Mouse (Mus musculus): ENCODE data around the gene Accs. TPM values are rescaled to one million over a fixed set of nuclear protein-coding genes. Genes with fewer than 3 reads are reported as not detected.
A peak's percentile ranks its signal among the peaks of the same experiment; 100 is the strongest.

Gene Accs
- polyA plus RNA-seq, 1 experiment from 2014 or later = 8.3 TPM

GRCm38 (mm10) chr2:93841349-93841748 lies 8.4 kb downstream of the Accs start:
- Histone ChIP-seq H3K4me2 (no peak overlapping the region), H3K36me3 (replicated peaks) (peaks cover 85% of the 10 kb centered on the region), H3K9me3 (no peaks in the 10 kb centered on the region), H3K4me1 (no peaks in the 10 kb centered on the region), H3K27me3 (no peaks in the 10 kb centered on the region), H3K4me3 (replicated peaks) (no peak overlapping the region), H3K9ac (no peak overlapping the region), H3K27ac (no peak overlapping the region)
- no peak for ATAC-seq (ENCODE audit: low FRiP score)
- WGBS = 93% methylated on average over 3 of the region's 3 CpGs

GRCm38 (mm10) chr2:93840109-93840508 lies 9.6 kb downstream of the Accs start:
- 80% methylated on average over 6 of the region's 6 CpGs for WGBS
- no peak for ATAC-seq (ENCODE audit: low FRiP score)
- H3K27me3 ChIP-seq = no peaks in the 10 kb centered on the region
- H3K4me1 ChIP-seq = no peaks in the 10 kb centered on the region
- no peaks in the 10 kb centered on the region for H3K9me3 ChIP-seq
- no peak overlapping the region for H3K27ac ChIP-seq
- H3K36me3 ChIP-seq (replicated peaks) = peaks cover 87% of the 10 kb centered on the region
- no peak overlapping the region for H3K4me2 ChIP-seq
- H3K4me3 ChIP-seq (replicated peaks) = no peak overlapping the region
- no peak overlapping the region for H3K9ac ChIP-seq

- WGBS = 93% methylated on average over 4 of the region's 4 CpGs
- ATAC-seq (ENCODE audit: low FRiP score) = no peak
- no peaks in the 10 kb centered on the region for H3K9me3 ChIP-seq
- no peaks in the 10 kb centered on the region for H3K27me3 ChIP-seq
- H3K4me1 ChIP-seq = no peaks in the 10 kb centered on the region
- H3K36me3 ChIP-seq (replicated peaks) = peaks cover 80% of the 10 kb centered on the region
- no peak overlapping the region for H3K27ac ChIP-seq
- no peak overlapping the region for H3K4me2 ChIP-seq
- no peak overlapping the region for H3K9ac ChIP-seq
- no peak overlapping the region for H3K4me3 ChIP-seq (replicated peaks)
Observed at GRCm38 (mm10) chr2:93838931-93839330, 10.8 kb downstream of the Accs start.

- Histone ChIP-seq H3K9me3 (no peaks in the 10 kb centered on the region), H3K4me3 (replicated peaks) (no peak overlapping the region), H3K4me1 (no peaks in the 10 kb centered on the region), H3K9ac (no peak overlapping the region), H3K27ac (no peak overlapping the region), H3K36me3 (replicated peaks) (peaks cover 64% of the 10 kb centered on the region), H3K27me3 (no peaks in the 10 kb centered on the region), H3K4me2 (no peak overlapping the region)
- ATAC-seq (ENCODE audit: low FRiP score) = no peak
- 74% methylated on average over 13 of the region's 13 CpGs for WGBS
Observed at GRCm38 (mm10) chr2:93836232-93836785, 13.4 kb downstream of the Accs start.

GRCm38 (mm10) chr2:93835596-93835995 lies 14.1 kb downstream of the Accs start:
- 86% methylated on average over 11 of the region's 11 CpGs for WGBS
- ATAC-seq (ENCODE audit: low FRiP score) = no peak

GRCm38 (mm10) chr2:93823519-93823918 lies 26.2 kb downstream of the Accs start:
- peaks cover 15% of the 10 kb centered on the region for H3K4me1 ChIP-seq
- no peaks in the 10 kb centered on the region for H3K27me3 ChIP-seq
- H3K27ac ChIP-seq = no peak overlapping the region
- H3K36me3 ChIP-seq (replicated peaks) = no peaks in the 10 kb centered on the region
- no peak overlapping the region for H3K4me3 ChIP-seq (replicated peaks)
- no peak overlapping the region for H3K4me2 ChIP-seq
- 16% methylated on average over 8 of the region's 8 CpGs for WGBS
- peak; percentile 47; the same call in 1 of the 2 replicates for ATAC-seq (ENCODE audit: low FRiP score)
- no peaks in the 10 kb centered on the region for H3K9me3 ChIP-seq
- no peak overlapping the region for H3K9ac ChIP-seq

More at GRCm38 (mm10) chr2:93835596-93835995, 14.1 kb downstream of the Accs start:
- peaks cover 57% of the 10 kb centered on the region for H3K36me3 ChIP-seq (replicated peaks)
- no peak overlapping the region for H3K4me3 ChIP-seq (replicated peaks)
- H3K4me2 ChIP-seq = no peak overlapping the region
- no peaks in the 10 kb centered on the region for H3K4me1 ChIP-seq
- no peaks in the 10 kb centered on the region for H3K27me3 ChIP-seq
- H3K9ac ChIP-seq = no peak overlapping the region
- no peaks in the 10 kb centered on the region for H3K9me3 ChIP-seq
- H3K27ac ChIP-seq = no peak overlapping the region

GRCm38 (mm10) chr2:93822045-93822749 lies 27.5 kb downstream of the Accs start, which contains the start of gene Ext2:
Ext2 (minus strand) TSS chr2:93822568.
- WGBS = under 1% methylated on average over 64 of the region's 66 CpGs
- H3K27ac ChIP-seq = no peak within 1 kb of the TSS
- ATAC-seq (ENCODE audit: low FRiP score) = peak; percentile 94
- peak within 1 kb of the TSS; percentile 98 for H3K4me3 ChIP-seq (replicated peaks)
- no peaks in the 10 kb centered on the region for H3K9me3 ChIP-seq
- H3K9ac ChIP-seq = peak within 1 kb of the TSS; percentile 96
- peaks cover 15% of the 10 kb centered on the region for H3K4me1 ChIP-seq
- no peaks in the 10 kb centered on the region for H3K36me3 ChIP-seq (replicated peaks)
- peak within 1 kb of the TSS; percentile 79 for H3K4me2 ChIP-seq
- no peaks in the 10 kb centered on the region for H3K27me3 ChIP-seq

GRCm38 (mm10) chr2:93817791-93818190 lies 32.0 kb downstream of the Accs start:
- Histone ChIP-seq H3K27ac (no peak overlapping the region), H3K4me1 (peaks cover 15% of the 10 kb centered on the region), H3K36me3 (replicated peaks) (peaks cover 8% of the 10 kb centered on the region), H3K9ac (no peak overlapping the region), H3K4me3 (replicated peaks) (no peak overlapping the region), H3K27me3 (no peaks in the 10 kb centered on the region), H3K4me2 (no peak overlapping the region), H3K9me3 (no peaks in the 10 kb centered on the region)
- WGBS = 92% methylated on average over 5 of the region's 5 CpGs
- ATAC-seq (ENCODE audit: low FRiP score) = no peak

- no peaks in the 10 kb centered on the region for H3K4me1 ChIP-seq
- no peak overlapping the region for H3K4me3 ChIP-seq (replicated peaks)
- ATAC-seq (ENCODE audit: low FRiP score) = no peak
- H3K27ac ChIP-seq = no peak overlapping the region
- H3K9me3 ChIP-seq = no peaks in the 10 kb centered on the region
- no peak overlapping the region for H3K4me2 ChIP-seq
- no peaks in the 10 kb centered on the region for H3K27me3 ChIP-seq
- H3K36me3 ChIP-seq (replicated peaks) = peaks cover 32% of the 10 kb centered on the region
- H3K9ac ChIP-seq = no peak overlapping the region
- 94% methylated on average over 22 of the region's 22 CpGs for WGBS
Observed at GRCm38 (mm10) chr2:93813343-93813742, 36.4 kb downstream of the Accs start.

GRCm38 (mm10) chr2:93811812-93812211 lies 37.9 kb downstream of the Accs start:
- Histone ChIP-seq H3K27ac (no peak overlapping the region), H3K4me2 (no peak overlapping the region), H3K4me3 (replicated peaks) (no peak overlapping the region), H3K36me3 (replicated peaks) (peaks cover 44% of the 10 kb centered on the region), H3K4me1 (no peaks in the 10 kb centered on the region), H3K9ac (no peak overlapping the region), H3K9me3 (no peaks in the 10 kb centered on the region), H3K27me3 (no peaks in the 10 kb centered on the region)
- no peak for ATAC-seq (ENCODE audit: low FRiP score)
- 34% methylated on average over 4 of the region's 4 CpGs for WGBS

GRCm38 (mm10) chr2:93809931-93810330 lies 39.8 kb downstream of the Accs start:
- no peaks in the 10 kb centered on the region for H3K4me1 ChIP-seq
- H3K27ac ChIP-seq = no peak overlapping the region
- peaks cover 61% of the 10 kb centered on the region for H3K36me3 ChIP-seq (replicated peaks)
- H3K9me3 ChIP-seq = no peaks in the 10 kb centered on the region
- no peak overlapping the region for H3K4me2 ChIP-seq
- no peak overlapping the region for H3K4me3 ChIP-seq (replicated peaks)
- no peak for ATAC-seq (ENCODE audit: low FRiP score)
- H3K9ac ChIP-seq = no peak overlapping the region
- no peaks in the 10 kb centered on the region for H3K27me3 ChIP-seq
- WGBS = 20% methylated on average over 2 of the region's 2 CpGs

GRCm38 (mm10) chr2:93808071-93808470 lies 41.7 kb downstream of the Accs start:
- ATAC-seq (ENCODE audit: low FRiP score) = no peak
- no peaks in the 10 kb centered on the region for H3K27me3 ChIP-seq
- H3K9ac ChIP-seq = no peak overlapping the region
- H3K4me3 ChIP-seq (replicated peaks) = no peak overlapping the region
- 84% methylated on average over 5 of the region's 5 CpGs for WGBS
- H3K27ac ChIP-seq = no peak overlapping the region
- no peaks in the 10 kb centered on the region for H3K9me3 ChIP-seq
- H3K4me1 ChIP-seq = no peaks in the 10 kb centered on the region
- H3K4me2 ChIP-seq = no peak overlapping the region
- peaks cover 71% of the 10 kb centered on the region for H3K36me3 ChIP-seq (replicated peaks)

GRCm38 (mm10) chr2:93807440-93807839 lies 42.3 kb downstream of the Accs start:
- Histone ChIP-seq H3K27me3 (no peaks in the 10 kb centered on the region), H3K36me3 (replicated peaks) (peaks cover 66% of the 10 kb centered on the region), H3K4me2 (no peak overlapping the region), H3K9ac (no peak overlapping the region), H3K4me3 (replicated peaks) (no peak overlapping the region), H3K4me1 (no peaks in the 10 kb centered on the region), H3K9me3 (no peaks in the 10 kb centered on the region), H3K27ac (no peak overlapping the region)
- no peak for ATAC-seq (ENCODE audit: low FRiP score)
- WGBS = 80% methylated on average over 8 of the region's 8 CpGs
